Comparison of ENCODE assay signal across 7 mouse cellular contexts in genomic region chr13:77092876-77093275, GRCm38 (mm10). TPM values are rescaled to one million over a fixed set of nuclear protein-coding genes. Genes with fewer than 3 reads are reported as not detected.
DNase-seq lines count a peak whose midpoint lies in the region; ATAC-seq and TF ChIP-seq lines count a peak whose summit lies in the region.
"Not testable (repeated sequence)": the region's sequence is repeated elsewhere in the genome, so short reads cannot be mapped to it uniquely, and the experiment has no call there.

No protein-coding gene starts in this region.

- H3K4me3 ChIP-seq in cerebellum, adult 2 months (replicated peaks; ENCODE audit: insufficient read depth, low read depth, low read length); heart, postnatal 0 days (ENCODE audit: low read depth, low read length): not testable (repeated sequence)

- not testable (repeated sequence) for H3K36me3 ChIP-seq in heart, postnatal 0 days (replicated peaks; ENCODE audit: control insufficient read depth, insufficient read depth, low read length)

- TF ChIP-seq CTCF in cerebellum, adult 2 months (IDR thresholded peaks at IDR 0.05; ENCODE audit: borderline replicate concordance, insufficient read depth, low read depth, low read length); heart, postnatal 0 days (IDR thresholded peaks at IDR 0.05; ENCODE audit: low read depth): not testable (repeated sequence)

- TF ChIP-seq EP300 in heart, postnatal 0 days (IDR thresholded peaks at IDR 0.05; ENCODE audit: low read depth), result not testable (repeated sequence)

- H3K27ac ChIP-seq in cerebellum, adult 2 months (ENCODE audit: insufficient read depth, low read length), result not testable (repeated sequence)
- peak overlapping the region; percentile 8; the same call in 1 of the 2 replicates for H3K27ac ChIP-seq in heart, postnatal 0 days (ENCODE audit: low read depth)

- H3K9me3 ChIP-seq in heart, postnatal 0 days (replicated peaks; ENCODE audit: control insufficient read depth, low read length), result not testable (repeated sequence)

- not testable (repeated sequence) for TF ChIP-seq POLR2A in cerebellum, adult 2 months (IDR thresholded peaks at IDR 0.05; ENCODE audit: borderline replicate concordance, insufficient read depth, low read length)

- peak; percentile 57 for DNase-seq in adipocyte (ENCODE audit: low spot score)
- DNase-seq in cerebellum, adult 2 months, result peak; percentile 25 to 55
- DNase-seq in cerebellum, postnatal 10 days, result peak; percentile 21 to 35
- peak; percentile 86 for DNase-seq in heart, adult 11 months
- not testable (repeated sequence) for DNase-seq in heart, postnatal 0 days (ENCODE audit: low spot score)

- H3K4me2 ChIP-seq in heart, postnatal 0 days (ENCODE audit: low read depth, low read length), result not testable (repeated sequence)

- not testable (repeated sequence) for H3K27me3 ChIP-seq in cerebellum, adult 2 months (ENCODE audit: control insufficient read depth, insufficient read depth, low read length); heart, postnatal 0 days (ENCODE audit: control insufficient read depth, insufficient read depth, low read length)

- ATAC-seq in cerebellum, adult (ENCODE audit: insufficient number of reproducible peaks, low FRiP score, low TSS enrichment), result peak; percentile 80
- peak; percentile 85 for ATAC-seq in frontal cortex, adult (ENCODE audit: low TSS enrichment)
- not testable (repeated sequence) for ATAC-seq in heart, postnatal 0 days (ENCODE audit: insufficient read depth, low read depth)

- H3K4me1 ChIP-seq in cerebellum, adult 2 months (ENCODE audit: control insufficient read depth, insufficient read depth, low read length); heart, postnatal 0 days (ENCODE audit: control insufficient read depth, insufficient read depth): not testable (repeated sequence)

- 89% methylated on average over 1 of the region's 1 CpGs for WGBS in cerebellum, adult 2 months
- 94% methylated on average over 1 of the region's 1 CpGs for WGBS in heart, postnatal 0 days

- H3K9ac ChIP-seq in heart, postnatal 0 days (replicated peaks; ENCODE audit: low read depth, low read length), result not testable (repeated sequence)

RNA-seq across cellular contexts. Expression of gene Slf1, which starts 42.4 kb away (rescaled TPM):
- 18.6 and 20.5 TPM in 2 replicates for polyA plus RNA-seq in cerebellum, adult 2 months (2012; rRNA removed)
- total RNA-seq in heart, postnatal 0 days (2014; rRNA removed; ENCODE audit: low replicate concordance), result 3.6 and 5.3 TPM in 2 replicates
- polyA plus RNA-seq in heart, postnatal 0 days (2015; fragmentation: Nextera tagmentation; extraction: Ambion mirVana), result 25.3 and 26.6 TPM in 2 replicates

RNA-seq across cellular contexts. Expression of gene 2210408I21Rik, which starts 42.5 kb away (rescaled TPM):
- 3.7 and 5.4 TPM in 2 replicates for polyA plus RNA-seq in cerebellum, adult 2 months (2012; rRNA removed)
- total RNA-seq in heart, postnatal 0 days (2014; rRNA removed; ENCODE audit: low replicate concordance), result 0.53 and 3.2 TPM in 2 replicates
- 4.7 and 5.7 TPM in 2 replicates for polyA plus RNA-seq in heart, postnatal 0 days (2015; fragmentation: Nextera tagmentation; extraction: Ambion mirVana)
